Mouse (Mus musculus) layer of hippocampus, postnatal 25 days (tissue): ENCODE data around the gene Mdn1. TPM values are rescaled to one million over a fixed set of nuclear protein-coding genes. Genes with fewer than 3 reads are reported as not detected.
A peak's percentile ranks its signal among the peaks of the same experiment; 100 is the strongest.

ENCODE experiments used
- DNase-seq, 2 experiments: peaks; one replicate each; pipeline ENCODE4 v3.0.0; 2022; ENCODE audit warnings: mixed read lengths in 2 of 2, low spot score in 1 of 2; ENCODE audit errors: extremely low spot score in 1 of 2
- total RNA-seq, 2 experiments: library from RNA; stranded (reverse); gene quantifications; 2 replicates each; pipeline ENCODE4 v1.2.3; 2021

The Mdn1 gene
- total RNA-seq: 10 to 100 TPM; 26.3 to 33.9 TPM

- peak; percentile 98 to 99 for DNase-seq
Observed at GRCm38 (mm10) chr4:32656918-32657662, at the start of gene Mdn1. Gene Mdn1, plus strand, starts transcription at chr4:32657119.

GRCm38 (mm10) chr4:32615034-32615881, 41.7 kb upstream of the Mdn1 start, which contains the start of gene Casp8ap2:
Gene Casp8ap2, plus strand, starts transcription at chr4:32615451.
- peak; percentile 94 for DNase-seq

GRCm38 (mm10) chr4:32621637-32622036, 35.3 kb upstream of the Mdn1 start:
- no peak for DNase-seq

GRCm38 (mm10) chr4:32651669-32652068, 5.2 kb upstream of the Mdn1 start:
- no peak for DNase-seq

GRCm38 (mm10) chr4:32656146-32656904, 594 bp upstream of the Mdn1 start:
- peak in 1 of 2 experiments; percentile 8 for DNase-seq

GRCm38 (mm10) chr4:32665843-32666242, 8.9 kb downstream of the Mdn1 start:
- DNase-seq: no peak

GRCm38 (mm10) chr4:32668291-32668690, 11.4 kb downstream of the Mdn1 start:
- DNase-seq: no peak

- DNase-seq: no peak
Observed at GRCm38 (mm10) chr4:32669825-32670224, 12.9 kb downstream of the Mdn1 start.

- no peak for DNase-seq
Observed at GRCm38 (mm10) chr4:32674025-32674424, 17.1 kb downstream of the Mdn1 start.

- no peak for DNase-seq
Observed at GRCm38 (mm10) chr4:32677471-32677870, 20.6 kb downstream of the Mdn1 start.

- no peak for DNase-seq
Observed at GRCm38 (mm10) chr4:32680843-32681242, 23.9 kb downstream of the Mdn1 start.

- no peak for DNase-seq
Observed at GRCm38 (mm10) chr4:32682471-32682870, 25.6 kb downstream of the Mdn1 start.

- no peak for DNase-seq
Observed at GRCm38 (mm10) chr4:32683061-32683582, 26.2 kb downstream of the Mdn1 start.

- DNase-seq: no peak
Observed at GRCm38 (mm10) chr4:32717733-32718132, 60.8 kb downstream of the Mdn1 start.

GRCm38 (mm10) chr4:32745394-32745793, 88.5 kb downstream of the Mdn1 start:
- DNase-seq: no peak

- no peak for DNase-seq
Observed at GRCm38 (mm10) chr4:32748396-32748795, 91.5 kb downstream of the Mdn1 start.

- DNase-seq: no peak
Observed at GRCm38 (mm10) chr4:32750711-32751110, 93.8 kb downstream of the Mdn1 start.

GRCm38 (mm10) chr4:32757430-32757829, 100.5 kb downstream of the Mdn1 start:
- DNase-seq: no peak

- DNase-seq: no peak
Observed at GRCm38 (mm10) chr4:32767471-32767870, 110.6 kb downstream of the Mdn1 start.

GRCm38 (mm10) chr4:32768046-32768445, 111.1 kb downstream of the Mdn1 start:
- DNase-seq: no peak
